Mouse (Mus musculus) heart, postnatal 0 days (tissue): ENCODE results near the gene Atf2. TPM values are rescaled to one million over a fixed set of nuclear protein-coding genes. Genes with fewer than 3 reads are reported as not detected.
A peak's percentile ranks its signal among the peaks of the same experiment; 100 is the strongest.

Experiments used
- ATAC-seq: fragments of 200-750 bp; cut with Nextera tagmentation; 2 replicates; pipeline ENCODE4 v1.8.0; 2017; ENCODE audit warnings: low read depth, moderate number of reproducible peaks, moderate library complexity; ENCODE audit not compliant: insufficient read depth
- DNase-seq: peaks from one replicate; pipeline ENCODE4 v3.0.0-alpha.2; 2016; ENCODE audit warnings: low spot score
- H3K27ac ChIP-seq: fragments of 300-500 bp; sonication (generic); 2 replicates; pipeline ENCODE4 v1.5.1; 2014; ENCODE audit warnings: low read depth, mild to moderate bottlenecking
- H3K27me3 ChIP-seq: fragments of 300-500 bp; sonication (generic); 2 replicates; pipeline ENCODE4 v1.6.1; 2014; ENCODE audit warnings: low read length, mixed read lengths; ENCODE audit not compliant: control insufficient read depth, insufficient read depth
- H3K36me3 ChIP-seq: fragments of 300-500 bp; sonication (generic); replicated peaks from 2 replicates; pipeline ENCODE4 v1.6.1; 2014; ENCODE audit warnings: low read length, mixed read lengths; ENCODE audit not compliant: control insufficient read depth, insufficient read depth
- H3K4me1 ChIP-seq: fragments of 300-500 bp; sonication (generic); 2 replicates; pipeline ENCODE4 v1.6.1; 2014; ENCODE audit warnings: antibody characterized with exemption; ENCODE audit not compliant: control insufficient read depth, insufficient read depth
- H3K4me2 ChIP-seq: fragments of 300-500 bp; sonication (generic); 2 replicates; pipeline ENCODE4 v1.6.1; 2014; ENCODE audit warnings: low read depth, mild to moderate bottlenecking, low read length, moderate library complexity
- H3K4me3 ChIP-seq: fragments of 300-500 bp; sonication (generic); 2 replicates; pipeline ENCODE4 v1.5.1; 2014; ENCODE audit warnings: low read depth, low read length
- H3K9ac ChIP-seq: fragments of 300-500 bp; sonication (generic); replicated peaks from 2 replicates; pipeline ENCODE4 v1.6.1; 2014; ENCODE audit warnings: low read depth, low read length, mixed read lengths
- H3K9me3 ChIP-seq: fragments of 300-500 bp; sonication (generic); replicated peaks from 2 replicates; pipeline ENCODE4 v1.6.1; 2016; ENCODE audit warnings: low read length; ENCODE audit not compliant: control insufficient read depth
- CTCF ChIP-seq: IDR thresholded peaks from 2 replicates; pipeline ENCODE4 v1.5.1; 2016; ENCODE audit warnings: antibody characterized with exemption, control low read depth, low read depth
- EP300 ChIP-seq: IDR thresholded peaks from 2 replicates; pipeline ENCODE4 v1.6.1; 2016; ENCODE audit warnings: antibody characterized with exemption, low read depth
- WGBS: fragments of 180-500 bp; shearing (Covaris S2); extraction: QIAGEN DNeasy Blood & Tissue Kit; methylation state at CpG from one replicate; pipeline ENCODE4 v1.1.7; 2014; 5-methylcytosine and 5-hydroxymethylcytosine counted together
- polyA plus RNA-seq: library from polyadenylated mRNA; unstranded; fragments of >200 nt; fragmentation: Nextera tagmentation; extraction: Ambion mirVana; gene quantifications from 2 replicates; pipeline ENCODE4 v1.2.1, GENCODE M21; 2015
- total RNA-seq: library from RNA; depleted of rRNA; stranded (reverse); fragments of >200 nt; gene quantifications from 2 replicates; pipeline ENCODE4 v1.2.3, GENCODE M21; 2014; ENCODE audit warnings: low replicate concordance; rRNA removed

Gene Atf2
- total RNA-seq (21.7 and 30.6 TPM in 2 replicates), polyA plus RNA-seq (27.1 and 29.3 TPM in 2 replicates)

- peak within 1 kb of the TSS; percentile 99 for H3K4me2 ChIP-seq
- TF ChIP-seq CTCF = no peak
- peak; percentile 93 for TF ChIP-seq EP300
- no peaks in the 10 kb centered on the region for H3K9me3 ChIP-seq
- H3K27me3 ChIP-seq = no peaks in the 10 kb centered on the region
- H3K9ac ChIP-seq = peak within 1 kb of the TSS; percentile 97
- peak; percentile 98 for ATAC-seq
- under 1% methylated on average over 62 of the region's 63 CpGs for WGBS
- peak; percentile 98 for DNase-seq
- peak within 1 kb of the TSS; percentile 97 for H3K4me3 ChIP-seq
- peak within 1 kb of the TSS; percentile 86 for H3K27ac ChIP-seq
- H3K4me1 ChIP-seq = peaks cover 7% of the 10 kb centered on the region; the same call in 1 of the 2 replicates
- H3K36me3 ChIP-seq = no peaks in the 10 kb centered on the region
These were observed at the start of gene Atf2 for GRCm38 (mm10) chr2:73892464-73893296. Gene Atf2 (minus strand): TSS chr2:73892639.

DNA sequence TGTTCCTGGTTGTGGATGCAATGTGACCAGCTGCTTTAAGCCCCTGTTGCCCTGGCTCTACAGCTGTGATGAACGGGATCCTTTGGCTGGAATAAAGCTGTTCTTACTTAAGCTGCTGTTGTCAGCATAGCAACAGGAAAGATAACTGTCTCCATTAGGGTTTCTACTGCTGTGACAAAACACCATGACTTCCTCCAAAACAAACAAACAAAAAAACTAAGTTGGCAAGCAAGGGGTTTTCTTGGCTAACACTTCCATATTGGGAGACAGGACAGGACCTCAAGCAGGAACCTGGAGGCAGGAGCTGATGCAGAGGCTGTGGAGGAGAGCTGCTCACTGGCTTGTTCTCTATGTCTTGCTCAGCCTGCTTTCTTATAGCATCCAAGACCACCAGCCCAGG lies 48.8 kb upstream of the Atf2 start:
- TF ChIP-seq CTCF (no peak), EP300 (no peak)
- Histone ChIP-seq H3K27me3 (no peaks in the 10 kb centered on the region), H3K9ac (no peak overlapping the region), H3K9me3 (no peaks in the 10 kb centered on the region), H3K27ac (no peak overlapping the region), H3K4me3 (no peak overlapping the region), H3K36me3 (no peaks in the 10 kb centered on the region), H3K4me2 (no peak overlapping the region), H3K4me1 (no peaks in the 10 kb centered on the region)
- ATAC-seq (no peak), DNase-seq (no peak)
- WGBS = 22% methylated on average over 1 of the region's 1 CpGs

DNA sequence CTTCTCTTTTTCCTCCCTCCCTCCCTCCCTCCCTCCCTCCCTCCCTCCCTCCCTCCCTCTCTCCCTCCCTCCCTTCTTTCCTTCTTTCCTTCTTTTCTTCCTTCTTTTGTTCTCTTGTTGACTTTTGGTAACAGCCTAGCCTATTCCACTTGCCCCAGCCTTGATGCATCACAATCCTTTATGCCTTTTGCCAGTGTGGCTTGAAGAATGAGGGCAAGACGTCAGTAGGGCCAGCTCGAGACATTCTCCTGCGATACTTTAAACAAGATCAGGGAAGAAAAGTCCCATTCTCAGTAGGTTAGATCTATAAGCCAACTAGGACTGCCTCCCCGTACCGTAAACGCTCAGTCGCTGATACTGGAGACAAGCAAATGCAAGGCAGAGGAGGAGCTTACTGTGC lies 48.0 kb upstream of the Atf2 start:
- H3K4me3 ChIP-seq = no peak overlapping the region
- no peaks in the 10 kb centered on the region for H3K27me3 ChIP-seq
- H3K27ac ChIP-seq = no peak overlapping the region
- 84% methylated on average over 7 of the region's 7 CpGs for WGBS
- DNase-seq (no peak), ATAC-seq (no peak)
- no peaks in the 10 kb centered on the region for H3K36me3 ChIP-seq
- no peak for TF ChIP-seq EP300
- TF ChIP-seq CTCF = no peak
- H3K4me2 ChIP-seq = no peak overlapping the region
- H3K4me1 ChIP-seq = no peaks in the 10 kb centered on the region
- no peaks in the 10 kb centered on the region for H3K9me3 ChIP-seq
- no peak overlapping the region for H3K9ac ChIP-seq

- Histone ChIP-seq H3K36me3 (no peaks in the 10 kb centered on the region), H3K4me1 (no peaks in the 10 kb centered on the region), H3K4me3 (no peak overlapping the region), H3K4me2 (no peak overlapping the region), H3K9me3 (no peaks in the 10 kb centered on the region), H3K9ac (no peak overlapping the region), H3K27ac (no peak overlapping the region), H3K27me3 (no peaks in the 10 kb centered on the region)
- TF ChIP-seq CTCF (no peak), EP300 (no peak)
- WGBS = 77% methylated on average over 2 of the region's 2 CpGs
- ATAC-seq = no peak
- no peak for DNase-seq
These were observed 46.5 kb upstream of the Atf2 start for GRCm38 (mm10) chr2:73938896-73939295.

DNA sequence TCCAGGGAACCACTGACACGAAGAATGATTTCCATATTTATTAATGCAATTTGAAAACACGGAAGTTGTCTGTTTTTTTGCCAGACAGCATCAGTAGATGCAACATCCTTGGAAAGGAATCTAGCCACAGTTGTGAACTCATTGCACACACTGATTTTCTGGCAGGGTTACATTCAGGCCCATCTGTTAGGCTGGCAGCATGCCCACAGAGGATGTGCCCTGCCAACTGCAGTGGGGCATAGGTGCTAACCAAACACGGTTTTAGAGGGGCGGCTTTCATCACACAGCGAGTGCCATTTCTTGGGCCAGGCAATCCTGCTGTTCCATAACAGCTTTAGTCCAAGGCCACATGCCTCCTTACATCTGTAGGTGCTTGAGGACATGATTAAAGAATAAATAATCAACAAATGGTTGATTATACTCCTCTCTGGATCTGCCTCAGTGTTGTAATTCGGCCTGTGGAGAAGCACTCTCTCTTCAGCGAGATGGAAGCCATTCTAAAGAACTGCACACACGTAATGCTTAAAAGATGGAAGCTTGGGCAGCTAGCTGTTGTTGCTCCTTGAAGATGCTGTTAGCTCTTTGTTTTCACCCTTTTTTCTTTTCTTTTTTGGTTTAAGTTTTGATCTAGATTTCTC lies 40.4 kb upstream of the Atf2 start:
- no peak for DNase-seq
- TF ChIP-seq EP300 (no peak), CTCF (no peak)
- 67% methylated on average over 8 of the region's 8 CpGs for WGBS
- Histone ChIP-seq H3K4me3 (no peak overlapping the region), H3K4me2 (no peak overlapping the region), H3K36me3 (no peaks in the 10 kb centered on the region), H3K4me1 (no peaks in the 10 kb centered on the region), H3K27ac (no peak overlapping the region), H3K27me3 (no peaks in the 10 kb centered on the region), H3K9me3 (no peaks in the 10 kb centered on the region), H3K9ac (no peak overlapping the region)
- no peak for ATAC-seq
